Mouse (Mus musculus) liver, postnatal 0 days (tissue): ENCODE measurements around the gene Araf. TPM values are rescaled to one million over a fixed set of nuclear protein-coding genes. Genes with fewer than 3 reads are reported as not detected.

Source experiments
- ATAC-seq: fragments of 200-750 bp; cut with Nextera tagmentation; 2 replicates; pipeline ENCODE4 v1.8.0; 2017; ENCODE audit warnings: mild to moderate bottlenecking, moderate library complexity
- DNase-seq: peaks from one replicate; pipeline ENCODE4 v3.0.0-alpha.2; 2016
- H3K27ac ChIP-seq: fragments of 300-500 bp; sonication (generic); 2 replicates; pipeline ENCODE4 v1.5.1; 2014; ENCODE audit warnings: antibody characterized with exemption, moderate library complexity, mild to moderate bottlenecking, low read depth
- H3K27me3 ChIP-seq: fragments of 300-500 bp; sonication (generic); 2 replicates; pipeline ENCODE4 v1.6.1; 2014; ENCODE audit warnings: low read length, control low read depth, mixed read lengths; ENCODE audit not compliant: insufficient read depth
- H3K36me3 ChIP-seq: fragments of 300-500 bp; sonication (generic); replicated peaks from 2 replicates; pipeline ENCODE4 v1.6.1; 2014; ENCODE audit warnings: mild to moderate bottlenecking, control low read depth, low read length, moderate library complexity, mixed read lengths; ENCODE audit not compliant: insufficient read depth
- H3K4me1 ChIP-seq: fragments of 300-500 bp; sonication (generic); 2 replicates; pipeline ENCODE4 v1.6.1; 2014; ENCODE audit warnings: antibody characterized with exemption, mild to moderate bottlenecking, control low read depth; ENCODE audit not compliant: insufficient read depth
- H3K4me2 ChIP-seq: fragments of 300-500 bp; sonication (generic); 2 replicates; pipeline ENCODE4 v1.6.1; 2014; ENCODE audit warnings: low read depth, mild to moderate bottlenecking, low read length, moderate library complexity, mixed read lengths
- H3K4me3 ChIP-seq: fragments of 300-500 bp; sonication (generic); 2 replicates; pipeline ENCODE4 v1.5.1; 2014; ENCODE audit warnings: low read depth, low read length
- H3K9ac ChIP-seq: fragments of 300-500 bp; sonication (generic); replicated peaks from 2 replicates; pipeline ENCODE4 v1.6.1; 2014; ENCODE audit warnings: mild to moderate bottlenecking, moderate library complexity
- H3K9me3 ChIP-seq: fragments of 300-500 bp; sonication (generic); 2 replicates; pipeline ENCODE4 v1.6.1; 2016; ENCODE audit warnings: mild to moderate bottlenecking, control low read depth, low read length, mixed read lengths
- CTCF ChIP-seq: sonication (generic); IDR thresholded peaks from 2 replicates; pipeline ENCODE4 v1.5.1; 2016; ENCODE audit warnings: antibody characterized with exemption, low read depth
- EP300 ChIP-seq: IDR thresholded peaks from 2 replicates; pipeline ENCODE4 v1.6.1; 2016; ENCODE audit warnings: antibody characterized with exemption, low read depth, mild to moderate bottlenecking
- WGBS: fragments of 180-500 bp; shearing (Covaris S2); extraction: QIAGEN DNeasy Blood & Tissue Kit; methylation state at CpG from one replicate; pipeline ENCODE4 v1.1.7; 2014; ENCODE audit not compliant: insufficient replicate concordance; 5-methylcytosine and 5-hydroxymethylcytosine counted together
- microRNA-seq: library from miRNA; unstranded; fragments of <30 nt; microRNA quantifications from one replicate; pipeline ENCODE4, GENCODE M21; 2016
- polyA plus RNA-seq: library from polyadenylated mRNA; unstranded; fragments of >200 nt; fragmentation: Nextera tagmentation; extraction: Ambion mirVana; gene quantifications from 2 replicates; pipeline ENCODE4 v1.2.1, GENCODE M21; 2015

The Araf gene
- polyA plus RNA-seq, 1 experiment from 2014 or later: 37.5 TPM

DNA sequence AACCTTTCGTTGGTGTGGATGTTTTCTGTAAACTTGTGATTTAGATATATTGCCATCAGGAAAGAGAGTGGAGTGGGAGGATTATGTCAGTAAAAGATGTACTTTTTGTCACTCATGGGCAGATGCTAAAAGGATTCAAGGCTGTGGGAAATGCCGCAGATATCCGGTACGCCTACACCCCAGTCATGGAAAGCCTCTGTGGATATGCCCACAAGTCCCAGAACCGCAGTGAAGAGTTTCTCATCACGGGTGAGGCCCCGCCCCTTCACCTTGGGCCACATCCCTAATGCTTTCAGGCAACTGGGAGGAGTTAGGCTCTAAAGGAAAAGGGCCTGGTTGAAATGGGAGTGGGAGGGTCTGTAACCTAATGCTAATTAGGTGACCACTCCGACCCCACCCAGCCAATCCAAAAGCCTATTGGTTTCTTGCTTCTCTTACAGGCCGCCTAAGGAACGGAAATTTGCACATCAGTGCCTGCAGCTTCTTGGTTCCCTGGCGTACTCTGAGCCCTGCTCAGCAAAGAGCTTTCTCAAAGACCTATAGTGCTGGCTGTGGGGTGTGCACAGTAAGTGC, 75.4 kb downstream of the Araf start:
- ATAC-seq (no peak), DNase-seq (no peak)
- Histone ChIP-seq H3K27me3 (no peaks in the 10 kb centered on the region), H3K4me2 (no peak overlapping the region), H3K27ac (no peak overlapping the region), H3K9me3 (no peaks in the 10 kb centered on the region), H3K4me1 (no peaks in the 10 kb centered on the region), H3K4me3 (no peak overlapping the region), H3K36me3 (no peaks in the 10 kb centered on the region), H3K9ac (no peak overlapping the region)
- WGBS: 39% methylated on average over 11 of the region's 11 CpGs
- TF ChIP-seq EP300 (no peak), CTCF (no peak)

GRCm38 (mm10) chrX:20875241-20875640, 77.6 kb downstream of the Araf start:
- no peaks in the 10 kb centered on the region for H3K4me1 ChIP-seq
- ATAC-seq (no peak), DNase-seq (no peak)
- no peak overlapping the region for H3K4me3 ChIP-seq
- no peak overlapping the region for H3K4me2 ChIP-seq
- no peaks in the 10 kb centered on the region for H3K27me3 ChIP-seq
- H3K27ac ChIP-seq: no peak overlapping the region
- H3K9me3 ChIP-seq: no peaks in the 10 kb centered on the region
- WGBS: 76% methylated on average over 3 of the region's 3 CpGs
- H3K36me3 ChIP-seq: no peaks in the 10 kb centered on the region
- no peak overlapping the region for H3K9ac ChIP-seq
- no peak for TF ChIP-seq CTCF
- TF ChIP-seq EP300: no peak

DNA sequence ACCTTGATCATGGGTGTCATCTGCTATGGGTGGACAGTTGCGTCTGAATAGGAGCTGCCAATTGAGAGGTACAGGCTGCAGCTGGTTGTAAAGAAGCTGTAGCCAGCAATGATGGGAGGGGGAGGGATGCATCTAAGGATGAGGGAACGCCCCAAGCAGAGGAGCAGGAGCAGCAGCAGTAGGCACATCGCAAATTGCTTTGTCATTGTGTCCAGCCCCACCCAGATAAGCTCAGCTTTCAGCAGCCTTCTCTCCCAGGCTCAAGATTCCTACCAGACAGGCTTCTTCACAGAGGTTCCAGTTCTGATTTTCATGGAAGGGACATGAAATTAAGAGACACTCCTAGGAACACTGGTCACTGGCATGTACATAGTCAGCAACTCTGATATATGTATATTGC, 112.5 kb downstream of the Araf start:
- DNase-seq (no peak), ATAC-seq (peak; percentile 50; the same call in 1 of the 2 replicates)
- TF ChIP-seq EP300 (no peak), CTCF (no peak)
- no peaks in the 10 kb centered on the region for H3K36me3 ChIP-seq
- 36% methylated on average over 3 of the region's 3 CpGs for WGBS
- no peak overlapping the region for H3K4me3 ChIP-seq
- no peaks in the 10 kb centered on the region for H3K9me3 ChIP-seq
- H3K4me1 ChIP-seq: no peaks in the 10 kb centered on the region
- no peak overlapping the region for H3K4me2 ChIP-seq
- no peak overlapping the region for H3K27ac ChIP-seq
- no peaks in the 10 kb centered on the region for H3K27me3 ChIP-seq
- H3K9ac ChIP-seq: no peak overlapping the region

Small RNA genes within 50 kb of the gene (microRNA-seq; reads per million reads assigned to microRNA genes)
- gene Gm24824 (not detected), gene Mir5617 (not detected)

Other genes starting within 250 kb of the Araf start
- gene Rgn, start 248.0 kb upstream of the Araf start, polyA plus RNA-seq: 328 and 357 TPM in 2 replicates
- 12.2 and 14.9 TPM in 2 replicates for gene Rbm10, start 180.3 kb upstream of the Araf start, polyA plus RNA-seq
- gene Ndufb11, start 180.2 kb upstream of the Araf start, polyA plus RNA-seq: 245 and 254 TPM in 2 replicates
- gene Uba1, start 139.5 kb upstream of the Araf start, polyA plus RNA-seq: 42.9 and 50.4 TPM in 2 replicates
- 15.3 TPM in 2 replicates for gene Cdk16, start 109.9 kb upstream of the Araf start, polyA plus RNA-seq
- gene Usp11, start 93.9 kb upstream of the Araf start, polyA plus RNA-seq: 1.9 and 2.0 TPM in 2 replicates
- 1.7 and 2.2 TPM in 2 replicates for gene Timp1, start 72.4 kb downstream of the Araf start, polyA plus RNA-seq
- gene Syn1, start 123.2 kb downstream of the Araf start, polyA plus RNA-seq: 0.05 TPM in 1 of 2 replicates, not detected in the other
- gene Cfp, start 133.7 kb downstream of the Araf start, polyA plus RNA-seq: 63.8 TPM in 2 replicates
- gene Elk1, start 152.8 kb downstream of the Araf start, polyA plus RNA-seq: 1.8 and 2.1 TPM in 2 replicates
- 53.4 and 53.7 TPM in 2 replicates for gene Uxt, start 164.2 kb downstream of the Araf start, polyA plus RNA-seq